Mouse (Mus musculus) brain, adult 2 months (tissue): Measurements from ENCODE around the gene Gm47995.
"Not testable (repeated sequence)": the region's sequence is repeated elsewhere in the genome, so short reads cannot be mapped to it uniquely, and the experiment has no call there.

Experiments used
- DNase-seq: peaks from one replicate; pipeline ENCODE4 v3.0.0; 2011; ENCODE audit warnings: low read depth, low spot score

The Gm47995 gene

DNA sequence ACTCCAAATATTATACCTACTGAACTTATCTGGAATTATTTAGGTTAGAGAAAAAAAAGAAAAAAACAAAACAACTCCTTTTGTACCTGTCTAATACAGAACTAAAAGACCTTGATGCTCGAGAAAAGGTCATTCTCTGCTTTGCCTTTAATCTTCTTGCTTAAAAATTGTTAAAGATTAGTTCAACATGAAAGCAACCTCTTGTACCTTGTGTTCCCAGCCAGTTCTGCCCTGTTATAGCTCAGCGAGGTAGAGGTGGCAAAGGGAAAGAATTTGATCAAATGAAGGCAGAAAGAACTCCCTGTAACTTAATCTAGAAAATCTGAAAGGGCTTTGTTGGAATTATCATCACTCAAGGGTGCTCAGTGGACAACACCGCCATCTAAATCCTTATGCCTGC is 12.1 kb upstream of the Gm47995 start:
- not testable (repeated sequence) for DNase-seq

DNA sequence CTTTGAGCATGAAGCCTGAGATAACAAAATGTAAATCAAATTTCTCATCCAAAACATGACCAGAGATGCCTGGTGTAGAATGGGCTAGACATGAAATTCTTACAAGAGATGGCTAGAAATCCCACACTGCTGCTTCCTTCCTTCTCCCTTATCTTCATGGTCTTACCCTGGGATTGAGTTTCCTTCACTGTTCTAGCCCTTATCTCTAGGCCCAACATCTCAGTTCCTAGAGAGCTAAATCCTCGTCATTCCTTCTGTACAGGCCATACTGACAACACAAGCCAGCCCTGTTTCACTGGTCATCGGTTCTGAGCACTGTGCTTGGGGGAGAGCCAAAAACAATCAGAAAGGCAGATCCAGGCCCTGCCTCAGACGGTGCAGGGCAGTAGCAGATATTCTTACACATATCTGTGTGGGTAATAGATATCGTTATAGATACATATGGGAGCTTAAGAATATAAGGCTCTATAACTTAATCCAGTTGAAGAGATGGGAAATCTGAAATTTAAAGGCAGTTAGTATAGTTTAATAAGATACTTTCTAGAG is 11.3 kb upstream of the Gm47995 start:
- DNase-seq: not testable (repeated sequence)

GRCm38 (mm10) chr1:151188469-151188868 is 9.8 kb upstream of the Gm47995 start:
- DNase-seq: no peak

DNA sequence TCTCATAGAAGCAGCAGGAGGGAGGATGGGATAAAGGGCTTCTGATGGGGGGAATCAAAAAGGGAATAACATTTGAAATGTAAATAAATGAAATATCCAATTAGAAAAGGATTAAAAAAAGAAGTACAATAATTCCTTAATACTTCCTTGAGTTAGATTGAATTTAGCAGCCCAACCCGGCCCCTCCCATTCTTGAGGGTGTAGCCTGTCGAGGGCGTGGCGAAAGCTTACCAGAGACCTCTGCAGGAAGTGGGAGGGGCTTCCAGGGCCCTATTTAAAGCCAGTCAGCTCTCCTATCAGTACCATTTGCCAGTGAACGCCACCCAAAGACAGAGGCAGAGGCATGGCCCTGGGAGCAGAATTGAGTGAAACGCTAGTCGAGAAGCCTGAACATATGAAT is 6.2 kb upstream of the Gm47995 start, which contains the start of gene Gm8947:
Gene Gm8947, plus strand, starts transcription at position 302 of the 400 bp plus-strand sequence.
- not testable (repeated sequence) for DNase-seq

GRCm38 (mm10) chr1:151192739-151193138 is 5.5 kb upstream of the Gm47995 start:
- DNase-seq: not testable (repeated sequence)

- not testable (repeated sequence) for DNase-seq
Observed at GRCm38 (mm10) chr1:151195986-151196385, 2.3 kb upstream of the Gm47995 start.

DNA sequence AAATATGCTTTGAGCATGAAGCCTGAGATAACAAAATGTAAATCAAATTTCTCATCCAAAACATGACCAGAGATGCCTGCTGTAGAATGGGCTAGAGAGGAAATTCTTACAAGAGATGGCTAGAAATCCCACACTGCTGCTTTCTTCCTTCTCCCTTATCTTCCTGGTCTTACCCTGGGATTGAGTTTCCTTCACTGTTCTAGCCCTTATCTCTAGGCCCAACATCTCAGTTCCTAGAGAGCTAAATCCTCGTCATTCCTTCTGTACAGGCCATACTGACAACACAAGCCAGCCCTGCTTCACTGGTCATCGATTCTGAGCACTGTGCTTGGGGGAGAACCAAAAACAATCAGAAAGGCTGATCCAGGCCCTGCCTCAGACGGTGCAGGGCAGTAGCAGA is 1.6 kb upstream of the Gm47995 start:
- not testable (repeated sequence) for DNase-seq

- DNase-seq: not testable (repeated sequence)
Observed at GRCm38 (mm10) chr1:151200620-151201019, 2.4 kb downstream of the Gm47995 start.

DNA sequence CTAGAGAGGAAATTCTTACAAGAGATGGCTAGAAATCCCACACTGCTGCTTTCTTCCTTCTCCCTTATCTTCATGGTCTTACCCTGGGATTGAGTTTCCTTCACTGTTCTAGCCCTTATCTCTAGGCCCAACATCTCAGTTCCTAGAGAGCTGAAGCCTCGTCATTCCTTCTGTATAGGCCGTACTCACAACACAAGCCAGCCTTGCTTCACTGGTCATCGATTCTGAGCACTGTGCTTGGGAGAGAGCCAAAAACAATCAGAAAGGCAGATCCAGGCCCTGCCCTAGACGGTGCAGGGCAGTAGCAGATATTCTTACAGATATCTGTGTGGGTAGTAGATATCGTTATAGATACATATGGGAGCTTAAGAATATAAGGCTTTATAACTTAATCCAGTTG is 4.5 kb downstream of the Gm47995 start:
- not testable (repeated sequence) for DNase-seq

GRCm38 (mm10) chr1:151203818-151204217 is 5.6 kb downstream of the Gm47995 start, which contains the start of gene 3110040M04Rik:
TSS of gene 3110040M04Rik (plus strand) at chr1:151204121.
- DNase-seq: not testable (repeated sequence)

DNA sequence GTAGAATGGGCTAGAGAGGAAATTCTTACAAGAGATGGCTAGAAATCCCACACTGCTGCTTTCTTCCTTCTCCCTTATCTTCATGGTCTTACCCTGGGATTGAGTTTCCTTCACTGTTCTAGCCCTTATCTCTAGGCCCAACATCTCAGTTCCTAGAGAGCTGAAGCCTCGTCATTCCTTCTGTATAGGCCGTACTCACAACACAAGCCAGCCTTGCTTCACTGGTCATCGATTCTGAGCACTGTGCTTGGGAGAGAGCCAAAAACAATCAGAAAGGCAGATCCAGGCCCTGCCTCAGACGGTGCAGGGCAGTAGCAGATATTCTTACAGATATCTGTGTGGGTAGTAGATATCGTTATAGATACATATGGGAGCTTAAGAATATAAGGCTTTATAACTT is 10.2 kb downstream of the Gm47995 start:
- not testable (repeated sequence) for DNase-seq

DNA sequence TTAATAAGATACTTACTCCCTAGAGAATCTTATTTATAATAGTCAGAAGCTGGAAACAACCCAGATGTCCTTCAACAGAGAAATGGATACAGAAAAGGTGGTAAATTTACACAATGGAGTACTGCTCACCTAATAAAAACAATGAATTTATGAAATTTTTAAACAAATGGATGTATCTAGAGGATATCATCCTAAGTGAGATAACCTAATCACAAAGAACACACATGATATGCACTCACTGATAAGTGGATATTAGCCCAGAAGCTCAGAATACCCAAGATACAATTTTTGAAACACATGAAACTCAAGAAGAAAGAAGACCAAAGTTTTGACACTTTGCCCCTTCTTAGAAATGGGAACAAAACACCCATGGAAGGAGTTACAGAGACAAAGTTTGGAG is 10.7 kb downstream of the Gm47995 start:
- DNase-seq: not testable (repeated sequence)

- DNase-seq: not testable (repeated sequence)
Observed at GRCm38 (mm10) chr1:151209824-151210355, 11.6 kb downstream of the Gm47995 start, which contains the start of gene Gm47996. TSS of gene Gm47996 (plus strand) at chr1:151210131.

DNA sequence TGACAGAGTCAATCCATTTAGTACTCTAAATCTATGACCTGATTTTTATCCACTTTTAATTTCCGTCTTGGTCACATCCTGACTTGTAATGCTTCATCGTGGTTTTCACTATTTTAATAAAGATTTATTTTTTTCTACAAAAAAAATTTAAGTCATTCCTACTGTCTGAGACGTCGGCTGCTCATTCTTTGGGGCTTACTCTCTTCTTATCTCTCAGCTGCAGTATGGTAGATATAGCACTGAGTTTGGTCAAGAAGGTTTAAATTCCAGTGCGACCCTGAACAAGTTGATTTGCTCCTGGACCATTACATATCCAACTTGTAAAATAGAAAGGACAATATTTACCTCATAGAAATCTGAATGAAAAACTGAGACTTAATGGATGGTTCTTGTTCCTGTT is 13.4 kb downstream of the Gm47995 start:
- DNase-seq: not testable (repeated sequence)

DNA sequence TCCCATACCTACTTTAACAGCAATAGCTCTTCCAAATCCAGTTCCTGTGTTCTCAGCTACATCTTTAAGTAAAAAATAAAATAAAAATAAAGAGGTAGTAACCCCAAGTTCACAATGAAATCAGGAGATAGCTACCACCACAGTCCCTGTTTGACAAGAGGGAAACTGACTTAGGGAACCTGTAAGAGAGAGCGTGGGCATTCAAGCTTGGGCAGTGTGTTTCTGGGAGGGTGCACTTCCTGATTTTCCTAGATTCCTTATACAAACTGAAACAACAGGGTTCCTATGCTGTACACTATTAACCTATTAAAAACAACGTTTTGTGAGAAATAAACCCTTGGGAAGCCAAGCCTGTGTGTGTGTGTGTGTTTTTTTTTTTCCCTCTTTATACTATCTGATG is 16.6 kb downstream of the Gm47995 start:
- no peak for DNase-seq

DNA sequence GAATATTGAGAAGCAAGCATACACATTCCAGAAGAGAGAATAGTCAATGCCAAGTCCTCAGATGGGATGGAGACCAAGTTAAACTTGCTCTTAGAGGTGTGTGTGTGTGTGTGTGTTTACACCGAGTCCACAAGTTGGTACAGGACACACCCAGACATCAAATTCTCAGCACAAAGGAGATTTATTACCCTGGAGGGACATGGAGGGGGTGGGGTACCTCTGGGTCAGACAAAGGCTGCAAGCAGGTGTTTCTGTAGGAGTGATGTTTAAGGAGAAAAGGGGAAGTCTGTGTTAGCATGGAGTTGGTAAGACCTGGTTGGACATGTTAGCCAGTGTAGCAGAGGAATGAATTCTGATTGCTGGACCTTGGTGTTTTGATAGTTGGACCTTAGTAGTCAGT is 17.7 kb downstream of the Gm47995 start:
- no peak for DNase-seq

DNA sequence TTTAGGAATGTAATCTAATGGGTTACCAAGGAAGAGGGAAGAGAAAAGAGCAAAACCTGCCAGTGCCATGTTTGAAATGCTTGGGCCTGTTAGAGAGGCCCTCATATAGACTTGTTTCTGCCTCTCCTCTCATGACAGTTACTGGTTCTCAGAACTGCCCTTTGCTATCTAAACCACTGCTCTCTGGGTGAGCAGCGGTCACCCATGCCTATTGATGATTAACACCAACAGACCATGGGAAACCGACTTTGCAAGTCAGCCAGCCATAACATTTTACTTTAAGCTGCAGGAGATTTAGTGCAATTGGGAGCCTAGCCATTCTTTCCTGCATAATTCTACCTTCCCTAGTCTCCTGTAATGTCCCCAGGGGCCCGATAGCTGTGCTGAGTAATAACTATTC is 18.2 kb downstream of the Gm47995 start:
- no peak for DNase-seq

DNA sequence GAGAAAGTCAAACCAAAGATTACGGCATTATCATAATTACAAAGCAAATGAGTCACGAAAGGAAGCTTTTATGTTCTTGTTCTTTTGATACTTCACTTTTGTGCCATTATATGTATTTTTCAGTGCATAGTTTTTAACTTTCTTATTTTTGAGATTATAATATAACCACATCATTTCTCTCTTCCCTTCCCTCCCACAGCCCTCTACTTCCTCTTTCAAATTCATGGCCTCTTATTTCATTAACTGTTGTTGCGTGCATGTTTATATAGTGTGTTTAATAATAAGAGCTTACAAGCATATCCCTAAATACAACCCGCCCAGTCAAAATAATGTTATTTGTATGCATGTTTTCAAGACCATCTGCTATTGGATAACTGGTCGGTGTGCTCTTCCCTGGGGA is 20.8 kb downstream of the Gm47995 start:
- no peak for DNase-seq

- no peak for DNase-seq
Observed at GRCm38 (mm10) chr1:151220098-151220497, 21.9 kb downstream of the Gm47995 start.

- no peak for DNase-seq
Observed at GRCm38 (mm10) chr1:151222561-151223267, 24.5 kb downstream of the Gm47995 start.

DNA sequence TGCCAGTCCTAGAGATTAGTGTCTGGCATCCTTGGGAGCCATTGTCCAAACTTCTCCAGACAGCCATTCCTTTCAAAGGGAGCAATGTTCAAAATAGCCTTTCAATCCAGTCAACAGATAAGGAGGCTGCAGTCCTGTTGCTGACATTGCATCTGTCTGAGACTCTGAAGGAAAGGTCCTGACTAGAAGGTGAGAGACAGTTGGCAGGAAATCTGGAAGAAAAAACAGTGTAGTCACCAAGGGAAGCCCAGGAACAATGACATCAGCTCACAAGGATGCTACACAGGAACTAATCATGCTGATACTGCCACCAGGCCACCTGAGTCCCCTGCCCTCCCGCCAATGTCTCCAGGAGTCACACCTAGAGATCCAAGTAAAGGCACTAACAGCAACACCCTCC is 25.1 kb downstream of the Gm47995 start:
- DNase-seq: no peak

DNA sequence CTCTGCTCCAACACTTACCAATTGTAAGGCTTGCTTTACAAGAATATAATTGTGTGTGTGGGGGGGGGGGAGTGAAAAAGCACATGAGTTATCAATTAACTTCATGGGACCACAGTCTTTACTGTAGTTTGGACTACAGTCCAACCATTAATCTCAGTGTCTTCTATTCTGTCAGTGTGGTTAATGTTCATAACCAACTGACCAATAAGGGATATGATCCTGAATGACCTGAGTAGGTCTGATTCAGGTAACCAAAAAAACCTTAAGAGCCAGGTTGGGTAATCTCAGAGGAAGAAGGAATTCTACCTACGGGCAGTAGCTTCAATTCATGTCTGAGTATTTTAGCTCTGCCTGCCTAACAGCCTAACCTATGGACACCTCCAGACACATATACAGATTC is 26.3 kb downstream of the Gm47995 start:
- DNase-seq: no peak

GRCm38 (mm10) chr1:151227506-151227905 is 29.3 kb downstream of the Gm47995 start:
- DNase-seq: no peak
